Mouse (Mus musculus): ENCODE measurements around the gene Ybx2.

- TF ChIP-seq CTCF (IDR thresholded peaks at IDR 0.05) = no peak
- TF ChIP-seq POLR2A (IDR thresholded peaks at IDR 0.05; ENCODE audit: insufficient read depth, low read depth, low read length) = no peak
Observed at GRCm38 (mm10) chr11:69910177-69910576, 25.4 kb upstream of the Ybx2 start.

Data from heart, adult 2 months (tissue).